Mouse (Mus musculus) frontal cortex, postnatal 10 days (tissue): Measurements from ENCODE around the gene Bet1l.

Experiments
- DNase-seq, 2 experiments: peaks; one replicate each; pipeline ENCODE4 v3.0.0; 2022; ENCODE audit warnings: low spot score in 2 of 2, mixed read lengths in 1 of 2

The Bet1l gene

GRCm38 (mm10) chr7:140833341-140833740 lies 24.0 kb downstream of the Bet1l start:
- no peak for DNase-seq

GRCm38 (mm10) chr7:140831447-140831846 lies 25.9 kb downstream of the Bet1l start:
- DNase-seq = no peak

GRCm38 (mm10) chr7:140828171-140828881 lies 29.1 kb downstream of the Bet1l start:
- DNase-seq = no peak

GRCm38 (mm10) chr7:140822731-140823130 lies 34.6 kb downstream of the Bet1l start:
- DNase-seq = no peak

GRCm38 (mm10) chr7:140821653-140822329 lies 35.6 kb downstream of the Bet1l start, which contains the start of gene Zfp941:
Zfp941 (minus strand) TSS chr7:140822178.
- peak; percentile 52 to 58 for DNase-seq

GRCm38 (mm10) chr7:140821305-140821652 lies 36.1 kb downstream of the Bet1l start:
- no peak for DNase-seq

- DNase-seq = no peak
Observed at GRCm38 (mm10) chr7:140820173-140820572, 37.2 kb downstream of the Bet1l start.

- DNase-seq = no peak
Observed at GRCm38 (mm10) chr7:140812850-140813249, 44.5 kb downstream of the Bet1l start.

GRCm38 (mm10) chr7:140811714-140812113 lies 45.7 kb downstream of the Bet1l start:
- peak; percentile 30 to 43 for DNase-seq

- DNase-seq = no peak
Observed at GRCm38 (mm10) chr7:140810496-140810895, 46.9 kb downstream of the Bet1l start.

- DNase-seq = no peak
Observed at GRCm38 (mm10) chr7:140805704-140806103, 51.7 kb downstream of the Bet1l start.
